ENCODE assay signal across 9 mouse cellular contexts in the genomic region with DNA sequence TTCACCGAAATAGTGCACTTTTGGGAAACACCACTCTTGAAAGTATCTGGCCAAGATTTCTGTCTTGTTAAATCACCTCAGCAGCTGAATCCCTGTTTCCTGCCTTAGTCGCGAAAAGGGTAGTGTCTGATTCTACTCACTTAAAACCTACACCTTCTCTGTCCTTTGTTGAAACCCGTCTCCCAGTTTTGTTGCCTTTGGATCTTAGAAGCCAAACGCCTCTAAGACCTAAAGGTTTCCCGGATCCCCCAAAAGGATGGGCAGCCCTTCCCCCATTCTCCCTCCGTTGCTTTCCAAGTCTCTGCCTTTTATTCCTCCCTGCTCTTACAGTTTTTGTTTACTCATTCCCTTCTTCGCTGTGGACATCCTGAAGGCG. TPM values are rescaled to one million over a fixed set of nuclear protein-coding genes. Genes with fewer than 3 reads are reported as not detected.
DNase-seq lines count a peak whose midpoint lies in the region; ATAC-seq lines count a peak whose summit lies in the region.
"Had no signal": no experiment of that assay in that cellular context is flagged by ENCODE, and none has a peak within 500 bp of the region (broad histone marks: within the 10 kb centered on the region; RNA-seq: fewer than 3 reads in every experiment).

No protein-coding gene starts in this region.

- H3K4me2 ChIP-seq in heart, embryonic 13.5 days, result peak overlapping the region; percentile 74
- peak overlapping the region; percentile 92 for H3K4me2 ChIP-seq in midbrain, embryonic 11.5 days
- H3K4me2 ChIP-seq in midbrain, embryonic 16.5 days (ENCODE audit: low read length), result no peak overlapping the region
- peak overlapping the region; percentile 86 for H3K4me2 ChIP-seq in limb, embryonic 11.5 days (ENCODE audit: low read depth, severe bottlenecking)

- H3K9ac ChIP-seq in heart, embryonic 13.5 days, result no peak overlapping the region
- no peak overlapping the region for H3K9ac ChIP-seq in midbrain, embryonic 11.5 days (ENCODE audit: low read length)
- no peak overlapping the region for H3K9ac ChIP-seq in midbrain, embryonic 16.5 days (ENCODE audit: low read depth, low read length)
- peak overlapping the region; percentile 88 for H3K9ac ChIP-seq in limb, embryonic 11.5 days (ENCODE audit: low read length)

- no peak for DNase-seq in heart, postnatal 36 days
- peak; percentile 93 for DNase-seq in midbrain, embryonic 11.5 days (ENCODE audit: low spot score, missing footprints)
- no peak for DNase-seq in limb, embryonic 11.5 days (ENCODE audit: low spot score)
- no peak for DNase-seq in thymus, adult 18-20 months
- no peak for DNase-seq in thymus, postnatal 25 days
- no peak for DNase-seq in layer of hippocampus, adult 9-10 months (ENCODE audit: low spot score)

- no peak overlapping the region for H3K27ac ChIP-seq in heart, embryonic 13.5 days (replicated peaks)
- no peak overlapping the region for H3K27ac ChIP-seq in midbrain, embryonic 11.5 days (ENCODE audit: low read depth, low read length)
- no peak overlapping the region for H3K27ac ChIP-seq in midbrain, embryonic 16.5 days (ENCODE audit: low read length)
- H3K27ac ChIP-seq in limb, embryonic 11.5 days (replicated peaks; ENCODE audit: low read depth, low read length), result peak overlapping the region; percentile 100

- peaks cover 67% of the 10 kb centered on the region for H3K27me3 ChIP-seq in heart, embryonic 13.5 days (replicated peaks)
- peaks cover 35% of the 10 kb centered on the region for H3K27me3 ChIP-seq in midbrain, embryonic 11.5 days (ENCODE audit: control insufficient read depth, insufficient read depth, low read length)
- peaks cover 29% of the 10 kb centered on the region for H3K27me3 ChIP-seq in midbrain, embryonic 16.5 days (ENCODE audit: control insufficient read depth, insufficient read depth, low read depth, low read length)
- H3K27me3 ChIP-seq in limb, embryonic 11.5 days (ENCODE audit: control insufficient read depth, insufficient read depth, low read length), result no peaks in the 10 kb centered on the region

- H3K9me3 ChIP-seq in heart, embryonic 13.5 days, result no peaks in the 10 kb centered on the region
- H3K9me3 ChIP-seq in midbrain, embryonic 11.5 days (ENCODE audit: control insufficient read depth, low read length), result no peaks in the 10 kb centered on the region
- H3K9me3 ChIP-seq in midbrain, embryonic 16.5 days (replicated peaks; ENCODE audit: control insufficient read depth, low read length, poor library complexity, severe bottlenecking), result no peaks in the 10 kb centered on the region
- H3K9me3 ChIP-seq in limb, embryonic 11.5 days (ENCODE audit: control insufficient read depth, low read length), result no peaks in the 10 kb centered on the region

- H3K4me3 ChIP-seq in heart, embryonic 13.5 days, result peak overlapping the region; percentile 56
- no peak overlapping the region; the same call in 1 of the 2 replicates for H3K4me3 ChIP-seq in midbrain, embryonic 11.5 days (ENCODE audit: low read depth, low read length)
- H3K4me3 ChIP-seq in midbrain, embryonic 16.5 days (ENCODE audit: low read depth, low read length), result no peak overlapping the region
- peak overlapping the region; percentile 53 for H3K4me3 ChIP-seq in limb, embryonic 11.5 days (ENCODE audit: low read depth, low read length)

- peaks cover 27% of the 10 kb centered on the region for H3K4me1 ChIP-seq in heart, embryonic 13.5 days
- peaks cover 8% of the 10 kb centered on the region for H3K4me1 ChIP-seq in midbrain, embryonic 11.5 days (ENCODE audit: control insufficient read depth, insufficient read depth, low read length)
- peaks cover 4% of the 10 kb centered on the region for H3K4me1 ChIP-seq in midbrain, embryonic 16.5 days (ENCODE audit: control insufficient read depth, insufficient read depth, low read length)
- peaks cover 16% of the 10 kb centered on the region for H3K4me1 ChIP-seq in limb, embryonic 11.5 days (ENCODE audit: control insufficient read depth, insufficient read depth, low read length)

- WGBS in heart, embryonic 13.5 days, result 9% methylated on average over 9 of the region's 9 CpGs
- WGBS in midbrain, embryonic 11.5 days, result 9% methylated on average over 9 of the region's 9 CpGs
- WGBS in midbrain, embryonic 16.5 days, result 14% methylated on average over 9 of the region's 9 CpGs
- WGBS in limb, embryonic 11.5 days, result 10% methylated on average over 9 of the region's 9 CpGs

- intact Hi-C loops in heart, postnatal 36 days (cut with DNase I), result loop anchor here (2.0 kb wide), 3 partner anchors 43 to 625 kb away; no protein-coding TSS in a partner anchor

- H3K36me3 ChIP-seq in heart, embryonic 13.5 days, result no peaks in the 10 kb centered on the region
- H3K36me3 ChIP-seq in midbrain, embryonic 11.5 days (ENCODE audit: control insufficient read depth, insufficient read depth, low read length), result no peaks in the 10 kb centered on the region
- H3K36me3 ChIP-seq in midbrain, embryonic 16.5 days (ENCODE audit: control insufficient read depth, insufficient read depth, low read length), result no peaks in the 10 kb centered on the region
- no peaks in the 10 kb centered on the region for H3K36me3 ChIP-seq in limb, embryonic 11.5 days (ENCODE audit: control insufficient read depth, insufficient read depth, low read length)

- ATAC-seq in heart, embryonic 13.5 days (ENCODE audit: extremely low read depth, insufficient number of reproducible peaks, low FRiP score, low TSS enrichment), result no peak
- ATAC-seq in midbrain, embryonic 11.5 days (ENCODE audit: low FRiP score), result no peak
- ATAC-seq in midbrain, embryonic 16.5 days, result no peak
- no peak for ATAC-seq in limb, embryonic 11.5 days (ENCODE audit: insufficient number of reproducible peaks, low FRiP score, low TSS enrichment, low read depth)

RNA-seq across cellular contexts. Expression of a gene that starts 32.0 kb away (rescaled TPM):
- polyA plus RNA-seq in heart, embryonic 13.5 days (2015; fragmentation: Nextera tagmentation; extraction: Ambion mirVana), result 21.0 and 22.4 TPM in 2 replicates
- 10 to 100 TPM; 16.9 to 21.6 TPM for total RNA-seq in heart, postnatal 36 days (2021)
- 32.7 and 37.1 TPM in 2 replicates for polyA plus RNA-seq in midbrain, embryonic 11.5 days (2014; fragmentation: Nextera tagmentation; extraction: Ambion mirVana)
- 4.0 and 5.3 TPM in 2 replicates for polyA plus RNA-seq in midbrain, embryonic 16.5 days (2015; fragmentation: Nextera tagmentation; extraction: Ambion mirVana)
- 218 and 228 TPM in 2 replicates for polyA plus RNA-seq in limb, embryonic 11.5 days (2014; fragmentation: Nextera tagmentation; extraction: Ambion mirVana)
- total RNA-seq: monocyte, adult 5-6 weeks had no signal

Comparison
In these comparisons a context has a peak if more than half of its experiments do, and no peak if none do; other contexts are left out.
1. H3K4me3 ChIP-seq: peak in heart, embryonic 13.5 days (single experiment) and limb, embryonic 11.5 days (single experiment); none in midbrain, embryonic 11.5 days (single experiment) and midbrain, embryonic 16.5 days (single experiment).